Mouse (Mus musculus): ENCODE measurements around the gene Arid5b.

The Arid5b gene

DNA sequence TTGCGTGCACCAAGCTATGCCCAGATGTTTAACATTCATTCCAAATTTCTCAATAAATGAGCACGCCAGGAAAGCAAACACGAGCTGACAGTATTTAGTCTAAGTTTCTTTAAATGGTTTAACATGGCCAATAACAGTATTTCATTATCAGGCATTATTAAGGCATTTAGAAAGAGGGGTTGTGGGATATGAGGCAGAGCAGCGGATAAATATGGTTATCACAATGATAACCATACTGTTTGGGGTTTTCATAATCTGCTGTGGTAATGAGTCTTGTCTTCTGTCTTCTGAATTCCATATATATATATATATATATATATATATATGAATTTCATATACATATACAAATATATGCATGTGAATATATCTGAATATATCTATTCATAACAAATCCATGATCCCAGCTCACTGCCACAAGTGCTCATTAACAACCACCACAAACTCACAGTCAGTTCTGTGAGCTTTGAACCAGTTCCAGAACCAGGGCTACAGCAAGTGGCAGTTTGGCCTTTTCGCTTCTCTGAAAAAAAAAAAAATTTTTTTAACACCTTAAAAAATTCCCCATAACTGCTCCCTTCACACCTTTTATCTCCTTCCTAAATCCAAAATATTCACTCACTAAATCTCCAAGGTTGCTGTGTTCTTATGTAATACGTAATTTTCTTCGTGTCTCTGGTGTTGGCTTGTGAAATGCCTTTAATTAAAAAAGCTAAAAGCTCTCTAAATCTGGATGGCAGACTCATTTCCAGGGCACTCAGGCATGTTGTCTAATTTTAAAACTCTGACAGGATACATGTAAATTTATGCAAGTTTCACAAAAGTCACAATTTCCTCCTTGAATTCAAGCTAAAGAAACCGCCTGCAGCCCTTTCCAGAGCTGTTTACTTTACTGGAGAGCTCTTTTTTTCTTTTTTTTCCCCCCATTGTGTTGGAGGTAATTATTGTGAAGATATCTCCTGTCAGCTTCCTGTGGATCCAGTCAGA lies 113.5 kb downstream of the Arid5b start:
- no peak for DNase-seq (ENCODE audit: low spot score in 2 of 2)

DNA sequence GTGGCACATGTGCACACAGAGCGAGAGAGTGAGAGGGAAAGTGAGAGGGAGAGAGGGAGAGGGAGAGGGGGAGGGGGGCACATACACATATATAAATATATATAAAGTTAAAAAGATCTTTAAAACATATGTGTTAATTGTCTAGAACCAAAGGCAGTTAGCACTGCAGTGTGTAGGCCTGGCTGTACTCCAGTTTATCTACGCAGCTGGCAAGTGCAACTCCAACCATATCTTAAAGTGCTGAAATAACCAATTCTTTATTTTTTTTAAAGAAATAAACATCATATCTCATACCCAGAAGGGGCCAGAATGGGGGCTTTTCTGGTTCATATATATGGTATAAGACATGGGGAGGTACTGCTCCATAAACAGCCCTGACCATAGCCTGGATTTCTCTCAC lies 114.4 kb downstream of the Arid5b start:
- DNase-seq (ENCODE audit: low spot score in 2 of 2) = no peak

DNA sequence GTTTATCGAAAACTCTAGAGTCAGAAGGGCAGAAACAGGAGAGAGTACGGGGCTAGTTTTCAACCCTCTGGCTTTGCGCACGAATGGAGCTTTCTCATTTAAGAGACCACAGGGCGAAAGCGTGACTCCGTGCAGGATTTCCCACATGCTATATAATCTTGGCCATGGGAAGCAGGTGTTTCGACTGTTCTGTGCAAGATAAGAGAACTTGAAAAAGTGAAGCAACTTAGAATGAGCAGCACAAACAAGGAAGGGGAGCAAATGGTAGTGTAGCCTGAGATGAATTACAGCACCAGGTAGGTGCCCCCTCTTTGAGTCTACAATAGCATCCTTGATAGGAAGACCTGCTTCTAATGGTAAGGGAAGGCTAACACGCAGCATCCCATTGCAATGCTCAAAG lies 118.8 kb downstream of the Arid5b start:
- DNase-seq (ENCODE audit: low spot score in 2 of 2) = no peak

DNA sequence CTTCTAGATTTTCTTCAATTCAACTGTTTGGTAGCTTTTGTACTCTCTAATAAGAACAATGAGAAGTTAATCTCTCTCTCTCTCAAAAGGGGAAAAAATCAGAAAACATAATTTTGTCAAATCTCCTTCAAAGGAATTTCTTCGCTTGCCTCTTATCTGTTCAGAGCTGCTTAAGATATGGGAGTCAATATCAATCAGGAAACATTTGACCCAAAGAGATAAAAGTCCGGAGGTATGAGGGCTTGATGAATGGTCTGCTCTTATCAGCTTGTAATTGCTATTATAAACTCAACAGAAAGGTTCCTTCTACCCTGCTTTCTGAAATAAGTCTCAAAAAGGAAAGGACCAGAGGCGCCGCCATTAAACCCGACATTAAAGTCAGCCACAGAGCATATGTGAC lies 120.0 kb downstream of the Arid5b start:
- no peak for DNase-seq (ENCODE audit: low spot score in 2 of 2)

DNA sequence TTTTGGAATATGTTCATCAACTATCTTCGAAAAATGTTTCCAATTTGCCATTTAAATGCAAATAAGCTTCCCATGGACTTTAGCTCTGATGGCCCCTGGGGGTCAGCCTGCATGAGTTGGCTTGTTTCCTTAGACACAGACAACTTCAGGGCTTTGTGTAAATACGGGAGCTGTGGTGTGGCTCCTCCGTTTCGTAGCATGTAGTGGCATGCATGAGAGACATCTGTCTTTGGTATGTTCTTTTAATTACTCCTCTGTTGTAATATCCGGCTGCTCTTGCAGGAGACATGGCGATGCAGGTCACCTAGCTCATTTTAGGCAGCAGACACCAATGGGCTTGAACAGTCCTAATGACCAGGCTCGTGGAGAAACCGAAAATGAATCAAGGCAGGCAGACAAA lies 121.0 kb downstream of the Arid5b start:
- no peak for DNase-seq (ENCODE audit: low spot score in 2 of 2)

DNA sequence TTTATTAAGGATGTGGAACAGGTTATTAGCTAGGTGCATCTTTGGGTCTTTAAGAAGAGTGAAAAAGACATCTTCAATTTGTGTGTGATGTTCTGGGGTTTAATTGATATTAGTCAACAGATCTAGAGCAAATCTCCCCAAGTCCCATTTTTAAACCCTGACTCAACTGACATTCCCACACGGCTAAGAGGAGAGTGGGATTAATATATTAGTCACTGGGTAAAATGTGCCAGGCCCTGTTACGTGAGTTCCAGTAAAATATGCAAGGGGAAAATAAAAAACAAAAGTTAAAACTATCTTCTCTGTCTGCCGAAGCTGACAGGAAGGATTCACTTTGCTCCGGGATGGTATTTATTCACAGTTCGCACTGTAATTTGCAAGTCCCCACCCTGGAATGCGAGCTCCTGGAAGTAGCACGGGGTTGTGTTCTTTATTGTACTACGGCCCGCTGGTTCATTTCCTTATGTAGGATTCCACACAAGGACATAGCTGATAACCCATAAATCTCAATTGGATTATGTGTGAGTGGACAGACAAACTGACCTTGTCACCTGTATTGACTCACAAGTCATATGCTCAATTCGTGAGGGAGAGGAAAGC lies 121.8 kb downstream of the Arid5b start:
- DNase-seq (ENCODE audit: low spot score in 2 of 2) = no peak

DNA sequence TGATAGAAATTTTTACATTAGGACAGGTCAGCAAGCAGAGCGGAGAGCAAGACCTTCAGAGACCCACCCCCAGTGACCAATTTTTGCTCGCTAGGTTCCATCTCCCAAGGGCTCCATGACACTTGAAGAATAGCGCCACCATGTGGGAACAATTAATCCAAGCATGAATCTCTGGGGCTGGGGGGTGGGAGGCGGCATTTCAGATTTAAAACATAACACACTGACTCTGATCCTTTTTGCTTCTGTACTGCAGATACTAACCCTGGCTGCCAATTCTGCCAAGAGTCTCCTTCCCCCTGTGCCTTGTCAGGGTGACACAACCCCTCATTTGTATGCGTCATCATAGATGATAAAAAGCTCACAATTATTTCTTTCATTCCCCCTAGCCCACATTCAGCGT lies 122.4 kb downstream of the Arid5b start:
- no peak for DNase-seq (ENCODE audit: low spot score in 2 of 2)

DNA sequence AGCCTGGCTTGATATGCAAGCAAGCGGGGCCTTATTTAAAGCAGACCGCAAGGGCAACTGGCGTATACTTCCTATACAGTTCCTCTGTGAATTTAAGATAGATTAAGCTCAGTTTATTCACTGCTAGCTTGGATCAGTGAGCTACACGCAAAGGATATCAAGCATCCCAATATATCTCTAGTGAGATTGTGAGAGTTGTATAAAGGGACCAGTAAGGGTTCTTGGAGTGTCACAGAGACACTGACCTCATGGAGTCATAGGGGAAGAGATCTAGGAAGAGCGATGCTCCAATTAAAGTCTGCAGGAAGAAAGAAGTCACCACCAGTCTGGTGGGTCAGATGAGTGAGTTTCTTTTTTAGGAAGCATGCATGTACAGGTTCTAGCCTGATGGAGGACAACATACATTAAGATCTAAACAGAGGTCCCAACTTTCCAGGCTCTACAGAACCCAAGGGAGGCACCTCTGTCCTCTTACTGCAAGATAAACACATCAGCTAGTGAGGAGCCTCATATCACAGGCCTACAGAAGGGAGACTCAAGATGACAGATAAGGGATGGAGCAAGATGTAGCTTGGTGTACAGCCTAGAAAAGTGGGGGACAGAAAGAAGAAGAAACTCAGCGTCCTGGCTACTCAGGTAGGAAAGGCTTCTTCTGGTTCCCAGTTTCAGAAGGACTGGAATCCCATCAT lies 123.0 kb downstream of the Arid5b start:
- no peak for DNase-seq (ENCODE audit: low spot score in 2 of 2)

DNA sequence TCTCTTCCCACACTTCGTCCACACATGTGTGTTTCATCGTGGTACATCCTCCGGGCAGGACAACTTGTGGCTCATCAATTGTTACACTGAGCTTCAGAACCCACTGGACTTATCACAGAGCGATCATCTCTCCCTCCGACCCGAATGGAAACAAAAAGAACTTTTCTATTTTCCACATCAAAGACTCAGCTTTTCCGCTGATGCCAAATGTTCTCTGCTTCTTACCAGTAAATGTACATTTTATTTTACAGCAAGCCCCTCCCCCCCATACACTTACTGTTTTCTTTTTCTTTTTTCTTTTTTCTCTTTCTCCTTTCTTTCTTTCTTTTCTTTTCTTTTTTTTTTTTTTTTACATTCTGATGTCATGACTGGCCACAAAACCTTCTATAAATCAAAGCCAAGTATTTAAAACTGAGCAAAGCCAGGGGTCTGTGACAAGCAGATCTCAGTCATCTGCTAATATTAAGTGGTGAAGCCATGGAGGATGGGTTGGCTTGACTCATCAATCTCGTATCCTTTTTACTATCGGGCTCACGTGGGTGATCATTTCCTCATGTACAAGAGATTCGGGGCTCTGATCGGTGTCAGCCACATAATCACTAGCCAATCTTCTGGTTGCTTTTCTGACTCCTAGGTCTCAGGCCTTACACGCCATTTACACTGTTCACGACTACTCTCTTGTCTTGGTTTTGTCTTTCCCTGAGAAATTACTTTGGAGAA lies 124.3 kb downstream of the Arid5b start:
- no peak for DNase-seq (ENCODE audit: low spot score in 2 of 2)

DNA sequence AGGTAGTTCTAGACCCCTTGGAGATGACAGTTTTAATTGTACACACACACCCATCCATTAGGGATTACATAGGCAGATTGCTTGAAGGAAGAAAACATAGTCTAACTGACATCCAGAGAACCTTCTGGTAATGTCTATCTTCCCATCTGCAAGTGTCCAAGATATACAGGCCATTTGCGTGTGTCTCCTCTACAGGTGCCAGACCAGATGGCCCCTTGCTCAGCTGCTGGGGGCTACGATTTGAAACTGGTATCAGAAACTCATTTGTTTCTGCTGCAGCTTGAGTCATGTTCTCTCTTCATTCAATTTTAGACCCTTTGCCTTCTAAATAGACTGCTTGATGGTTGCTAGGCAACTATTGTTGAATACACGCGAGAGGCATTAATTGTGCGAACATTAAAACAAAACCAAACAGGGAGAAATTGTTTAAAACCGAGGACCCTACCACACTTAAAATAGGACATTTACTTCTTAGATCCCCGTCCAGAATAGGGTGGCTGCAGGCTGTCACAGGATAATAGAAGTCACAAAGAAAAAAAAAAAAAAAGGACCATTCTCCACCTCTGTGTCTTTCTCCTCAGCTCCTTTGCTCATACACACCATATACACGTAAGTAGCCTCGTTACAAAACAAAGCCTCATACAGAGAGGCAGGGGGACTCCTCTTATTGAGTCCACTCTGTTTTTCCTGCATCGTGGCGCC lies 125.0 kb downstream of the Arid5b start:
- DNase-seq (ENCODE audit: low spot score in 2 of 2) = no peak

DNA sequence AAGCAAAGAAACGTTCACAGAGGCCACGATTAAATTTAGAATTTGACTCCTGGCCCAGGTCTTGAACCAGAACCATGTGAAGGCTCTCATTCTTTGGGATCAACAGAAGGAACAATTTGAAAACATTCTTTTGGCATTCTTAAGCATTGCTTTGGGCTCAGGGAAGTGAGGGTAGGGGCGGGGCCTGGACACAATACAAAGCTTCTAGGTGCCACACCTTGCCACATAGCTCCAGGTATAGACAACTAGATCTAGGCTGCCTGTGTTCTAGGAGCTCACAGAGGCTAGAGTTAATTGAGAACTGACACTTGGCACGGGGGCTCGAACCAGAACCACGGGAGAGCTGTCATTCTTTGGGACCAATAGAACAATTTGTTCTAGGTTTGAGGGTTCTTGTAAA lies 130.0 kb downstream of the Arid5b start:
- DNase-seq (ENCODE audit: low spot score in 2 of 2) = no peak

DNA sequence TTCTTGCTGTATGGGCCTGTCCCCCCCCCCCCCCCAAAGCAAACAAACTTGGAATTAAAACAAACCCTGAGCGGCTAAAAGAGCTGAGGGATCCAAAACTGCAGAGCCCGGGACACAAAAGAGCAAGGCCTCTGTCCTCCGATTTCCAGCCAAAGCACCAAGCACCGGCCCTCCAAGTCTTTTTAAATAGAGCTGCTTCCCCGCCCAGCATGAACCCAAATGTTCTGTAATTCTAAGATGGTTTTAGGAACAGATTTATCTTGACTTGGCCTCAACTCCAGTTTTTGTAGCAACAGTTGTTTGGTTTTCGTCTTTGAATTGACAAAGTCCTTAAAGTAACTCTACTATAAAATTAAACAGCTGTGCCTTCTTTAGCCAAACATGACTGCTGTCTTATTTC lies 130.8 kb downstream of the Arid5b start:
- no peak for DNase-seq (ENCODE audit: low spot score in 2 of 2)

DNA sequence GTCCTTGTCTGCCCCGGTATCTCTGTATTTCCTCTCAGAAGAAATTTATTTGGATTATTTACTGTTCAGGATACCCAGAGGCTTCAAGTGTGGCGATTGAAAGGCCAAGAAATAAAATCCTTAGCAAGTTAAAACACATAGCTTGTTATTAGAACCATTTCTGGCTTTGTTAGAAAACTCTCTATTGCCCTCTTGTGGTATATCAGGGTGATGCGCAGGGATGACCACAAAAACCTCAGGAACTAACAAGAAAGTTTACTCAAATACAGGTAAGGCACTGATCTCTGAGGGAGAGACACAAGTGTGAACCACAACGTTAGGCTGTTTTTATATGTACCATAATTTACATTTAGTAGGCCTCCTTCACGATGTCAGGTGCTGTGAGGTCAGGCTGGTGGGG lies 131.7 kb downstream of the Arid5b start:
- peak in 1 of 2 experiments; percentile 76 for DNase-seq (ENCODE audit: low spot score in 2 of 2)

DNA sequence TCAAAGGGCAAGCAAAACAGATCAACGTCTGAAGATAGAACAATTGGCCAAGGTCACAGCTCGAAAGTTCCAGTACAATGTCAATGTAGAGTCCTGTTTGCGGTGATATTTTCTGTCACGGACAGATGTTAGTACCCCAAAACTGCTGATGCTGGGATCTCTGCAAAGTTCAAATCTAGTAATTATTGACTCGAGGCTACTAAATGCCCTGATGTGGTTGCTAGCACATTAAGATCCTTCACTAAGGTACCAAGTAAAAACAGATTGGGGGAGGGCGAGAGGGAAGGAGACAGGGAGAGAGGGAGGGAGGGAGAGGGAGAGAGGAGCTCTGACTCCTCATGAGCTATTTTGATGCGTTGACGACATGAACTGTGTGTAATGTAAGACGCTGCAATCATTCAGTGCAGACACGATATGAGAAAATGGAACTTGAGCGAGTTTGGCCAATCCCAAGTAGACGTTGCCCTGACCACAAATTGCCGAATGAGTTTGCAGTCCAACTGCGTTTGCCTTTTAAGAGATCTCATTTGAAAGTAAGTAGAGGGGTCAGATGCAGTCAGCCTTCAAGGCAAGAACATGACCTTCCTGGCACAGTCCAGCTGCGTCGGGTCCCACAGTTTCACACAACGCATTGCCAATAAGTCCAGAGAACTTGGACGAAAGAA lies 133.1 kb downstream of the Arid5b start:
- DNase-seq (ENCODE audit: low spot score in 2 of 2) = no peak

DNA sequence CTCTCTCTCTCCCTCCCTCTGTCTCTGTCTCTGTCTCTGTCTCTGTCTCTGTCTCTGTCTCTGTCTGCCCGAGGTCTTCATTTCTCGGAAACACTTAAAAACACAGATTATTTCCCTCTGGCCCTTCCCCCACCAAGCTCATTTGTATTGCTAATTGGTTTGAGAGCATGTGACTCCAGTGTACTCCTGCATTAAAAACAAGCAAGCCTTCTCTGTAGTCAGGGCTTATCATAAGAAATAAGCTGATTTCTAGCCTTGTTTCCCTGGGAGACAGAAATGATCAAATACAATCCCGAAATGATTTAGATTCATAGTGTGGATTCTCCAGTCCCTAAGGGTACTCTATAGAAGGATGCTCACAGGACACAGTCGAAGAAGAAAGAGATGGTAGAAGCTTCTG lies 136.0 kb downstream of the Arid5b start:
- DNase-seq (ENCODE audit: low spot score in 2 of 2) = no peak

DNA sequence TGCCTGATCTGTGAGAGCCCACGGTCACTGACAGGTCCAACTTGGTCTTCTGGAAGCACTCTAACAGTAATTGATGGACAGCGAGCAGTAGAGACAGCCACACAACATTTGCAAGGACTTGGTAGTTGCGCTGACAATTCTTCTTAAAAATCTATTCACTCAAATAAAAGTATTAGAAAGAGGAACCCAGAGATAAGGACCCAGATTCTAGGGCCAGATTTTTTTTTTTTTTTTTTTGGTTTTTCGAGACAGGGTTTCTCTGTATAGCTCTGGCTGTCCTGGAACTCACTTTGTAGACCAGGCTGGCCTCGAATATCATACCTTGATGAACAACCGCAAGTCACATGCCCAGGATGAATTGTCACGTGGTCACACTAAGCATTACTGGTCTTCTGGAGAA lies 137.0 kb downstream of the Arid5b start:
- DNase-seq (ENCODE audit: low spot score in 2 of 2) = no peak

DNA sequence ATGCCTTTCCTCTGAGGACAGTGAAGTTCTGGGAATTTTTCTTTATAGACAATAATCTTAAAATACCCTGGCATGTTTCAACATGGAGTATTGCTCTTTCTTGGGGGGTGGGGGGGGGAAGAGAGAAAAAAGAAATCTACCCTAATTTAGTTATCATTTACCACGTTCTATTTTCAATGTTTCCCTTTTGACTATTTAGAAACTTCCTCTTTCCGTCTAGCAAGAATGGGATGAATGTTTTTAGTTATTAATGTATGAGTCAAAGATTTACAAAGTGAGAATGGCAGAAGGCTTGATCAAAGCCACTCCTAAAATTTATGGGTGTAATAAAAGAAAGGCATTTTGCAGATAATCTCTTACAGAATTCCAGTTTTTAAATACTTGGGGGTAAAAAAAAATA lies 137.7 kb downstream of the Arid5b start:
- no peak for DNase-seq (ENCODE audit: low spot score in 2 of 2)

DNA sequence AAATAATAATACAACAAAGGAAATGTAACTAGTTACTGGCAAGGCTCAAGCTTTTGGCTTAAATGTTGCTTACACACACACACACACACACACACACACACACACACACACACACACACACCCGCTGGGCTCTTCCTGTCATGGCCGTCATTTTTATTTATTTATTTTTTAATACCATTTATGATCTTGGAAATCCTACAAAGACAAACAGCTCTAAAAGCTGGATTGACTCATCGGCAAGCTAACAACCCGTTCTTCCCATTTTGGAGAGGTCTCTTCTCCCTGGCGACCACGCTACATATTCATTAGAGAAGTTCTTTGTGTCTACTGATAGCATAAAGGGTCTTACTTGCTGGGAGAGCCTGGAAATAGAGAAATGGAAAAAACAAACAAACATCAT lies 138.2 kb downstream of the Arid5b start:
- no peak for DNase-seq (ENCODE audit: low spot score in 2 of 2)

DNA sequence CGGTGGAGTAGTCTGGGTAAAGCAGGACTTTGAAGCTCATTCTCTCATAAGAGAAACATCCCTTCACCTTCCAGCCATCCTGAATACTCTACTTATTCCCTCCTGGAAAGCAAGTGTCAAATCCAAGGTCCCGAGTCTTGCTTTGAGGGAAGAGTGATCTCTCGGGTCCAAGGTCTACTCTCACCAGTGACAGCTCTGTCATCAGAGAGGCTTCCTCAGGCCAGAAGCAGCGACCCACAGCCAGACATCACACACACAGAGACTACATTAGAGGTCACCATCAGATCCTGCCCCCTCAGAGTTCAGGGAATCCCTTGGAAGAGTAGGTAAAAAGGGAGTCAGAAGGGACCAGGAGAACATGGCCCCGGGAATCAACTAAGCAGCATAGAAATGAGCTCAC lies 140.4 kb downstream of the Arid5b start:
- no peak for DNase-seq (ENCODE audit: low spot score in 2 of 2)

DNA sequence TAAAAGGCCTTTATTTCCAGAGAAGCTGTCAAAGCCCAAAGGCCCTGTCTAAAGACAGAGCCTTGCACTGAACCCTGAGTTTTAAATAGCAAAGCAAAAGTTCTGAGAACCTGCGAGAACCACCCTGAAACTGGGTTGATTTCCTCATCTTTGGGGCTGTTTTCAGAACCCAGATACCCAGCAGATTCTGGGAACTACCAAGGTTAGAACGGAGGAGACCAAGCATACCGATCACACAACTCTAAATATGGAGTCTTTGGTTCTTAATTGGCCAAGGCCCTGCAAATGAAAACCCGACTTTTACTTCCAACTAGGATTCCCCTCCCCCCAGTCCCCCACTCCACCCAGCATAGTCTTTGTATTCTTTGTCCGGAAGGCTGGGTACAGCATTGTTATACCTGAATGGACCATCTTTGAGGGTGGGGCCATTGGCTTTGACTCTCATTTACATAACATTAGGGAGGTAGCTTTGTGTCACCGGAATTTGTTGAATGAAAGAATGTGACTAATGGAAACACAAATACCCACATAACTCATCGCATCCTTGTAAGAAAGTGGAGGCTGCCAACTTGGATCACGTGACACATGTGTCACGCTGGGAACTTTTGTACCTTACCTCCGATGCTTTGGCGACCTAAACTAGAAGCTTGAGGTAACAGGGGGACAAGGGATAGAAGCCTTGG lies 141.2 kb downstream of the Arid5b start:
- DNase-seq (ENCODE audit: low spot score in 2 of 2) = no peak

Data from heart, adult 9 months (tissue).